Mouse (Mus musculus) cerebellum, adult 2 months (tissue): ENCODE measurements around the gene Cldn17.

ENCODE experiments used
- CTCF ChIP-seq: fragments of 200-500 bp; IDR thresholded peaks from 2 replicates; pipeline ENCODE4 v1.5.1; 2011; ENCODE audit warnings: low read depth, mild to moderate bottlenecking, control low read depth, low read length, moderate library complexity, borderline replicate concordance; ENCODE audit not compliant: insufficient read depth
- POLR2A ChIP-seq: fragments of 200-500 bp; IDR thresholded peaks from 2 replicates; pipeline ENCODE4 v1.6.1; 2011; ENCODE audit warnings: low read length, control low read depth, borderline replicate concordance; ENCODE audit not compliant: insufficient read depth

GRCm38 (mm10) chr16:88506878-88507277 is at the start of gene Cldn17:
- TF ChIP-seq CTCF (no peak), POLR2A (no peak)
